Mouse (Mus musculus): ENCODE measurements at regions not wholly inside any gene's neighbourhood (a gene's known extent, or its start where the extent isn't known, plus 50 kb on each side); places are given as distances from the start of the nearest gene placed in this dataset.

DNA sequence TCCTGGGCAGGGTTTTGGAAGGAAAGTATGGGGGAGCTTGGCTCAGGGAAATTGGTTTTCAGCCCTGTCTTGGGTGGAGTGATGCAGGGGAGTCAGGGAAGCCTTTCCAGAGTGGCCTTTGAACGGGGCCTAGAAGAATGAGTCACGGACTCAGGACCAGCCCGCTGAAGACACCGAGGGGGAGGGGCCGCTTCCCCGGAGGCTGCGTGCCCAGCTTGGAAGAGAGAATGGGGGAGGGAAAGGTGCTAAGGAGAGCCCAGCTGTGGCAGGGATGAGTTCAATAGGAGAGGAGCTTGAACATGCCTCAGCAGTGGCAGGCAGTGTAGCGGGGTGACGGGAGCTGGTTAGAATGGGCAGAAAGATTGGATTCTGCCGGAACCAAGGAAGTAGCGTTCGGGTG lies 337.8 kb downstream of the Zfp706 start:
- peak; percentile 18 for DNase-seq (ENCODE audit: low read depth)

DNA sequence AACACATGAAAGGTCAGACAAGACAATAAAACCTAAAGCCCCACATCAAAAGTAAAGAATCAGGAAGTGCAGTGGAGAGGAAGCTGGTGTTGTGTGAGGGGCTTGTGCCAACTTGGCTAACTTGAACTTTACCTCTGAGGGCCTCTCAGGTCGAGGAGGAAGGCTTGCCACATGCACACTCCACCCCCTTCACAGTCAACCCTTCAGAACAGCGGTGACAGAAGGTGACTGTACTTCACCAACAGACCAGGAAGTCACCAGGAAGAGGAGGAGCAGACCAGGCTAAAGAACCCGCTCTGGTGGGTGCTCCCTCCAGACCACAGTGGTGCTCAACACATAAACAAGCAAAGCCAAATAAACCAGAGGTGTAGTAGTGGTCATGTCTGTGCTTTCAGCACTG lies 341.0 kb downstream of the Zfp706 start:
- DNase-seq (ENCODE audit: low read depth): no peak
- TF ChIP-seq POLR2A (IDR thresholded peaks at IDR 0.05; ENCODE audit: borderline replicate concordance, extremely low read depth, insufficient read depth, insufficient read length, poor library complexity, severe bottlenecking) (no peak), CTCF (IDR thresholded peaks at IDR 0.05; ENCODE audit: borderline replicate concordance, extremely low read depth, insufficient read depth, insufficient read length) (no peak)

More for the DNA sequence above, 337.8 kb downstream of the Zfp706 start:
- TF ChIP-seq POLR2A (IDR thresholded peaks at IDR 0.05; ENCODE audit: borderline replicate concordance, extremely low read depth, insufficient read depth, insufficient read length, poor library complexity, severe bottlenecking) (no peak), CTCF (IDR thresholded peaks at IDR 0.05; ENCODE audit: borderline replicate concordance, extremely low read depth, insufficient read depth, insufficient read length) (no peak)

DNA sequence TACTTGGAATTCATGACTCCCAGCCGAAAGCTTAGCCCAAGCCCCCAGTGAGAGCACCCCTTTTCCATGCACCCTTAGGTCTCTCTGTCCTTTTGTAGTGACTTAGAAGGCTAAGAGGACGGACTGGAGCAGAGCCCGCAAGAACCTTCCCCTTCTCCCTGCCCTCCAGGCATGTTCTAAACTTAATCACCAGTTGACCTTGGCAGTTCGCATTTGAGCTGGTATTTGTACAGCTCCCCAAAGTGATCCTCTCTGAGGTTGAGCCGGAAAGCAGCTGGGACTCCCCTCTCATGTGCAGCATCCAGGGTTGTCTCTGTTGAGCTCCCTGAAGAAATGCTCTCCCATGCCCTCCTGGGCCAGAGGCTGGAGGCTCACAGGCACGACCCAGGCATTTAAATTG lies 343.2 kb downstream of the Zfp706 start:
- TF ChIP-seq POLR2A (IDR thresholded peaks at IDR 0.05; ENCODE audit: borderline replicate concordance, extremely low read depth, insufficient read depth, insufficient read length, poor library complexity, severe bottlenecking) (no peak), CTCF (IDR thresholded peaks at IDR 0.05; ENCODE audit: borderline replicate concordance, extremely low read depth, insufficient read depth, insufficient read length) (no peak)
- DNase-seq (ENCODE audit: low read depth): no peak

DNA sequence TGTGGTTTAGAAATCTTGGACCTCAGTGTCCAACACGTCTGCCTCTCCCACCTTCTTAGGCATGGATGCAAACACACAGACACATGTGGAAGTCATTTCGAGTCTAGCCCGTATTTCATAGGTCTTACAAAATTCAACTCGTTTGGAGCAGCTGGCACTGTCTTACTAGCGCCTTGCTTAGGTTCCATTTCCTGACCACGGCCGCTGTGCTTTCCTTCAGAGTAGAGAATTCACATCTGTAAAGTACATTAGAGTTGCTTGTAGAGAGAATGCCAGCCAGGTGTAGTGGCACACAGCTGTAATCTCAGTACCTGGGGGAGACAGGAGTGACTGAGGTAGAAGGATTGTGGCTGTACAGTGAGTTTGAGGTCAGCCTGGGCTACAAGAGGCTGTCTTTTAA lies 346.6 kb downstream of the Zfp706 start:
- DNase-seq (ENCODE audit: low read depth): no peak
- no peak for TF ChIP-seq CTCF (IDR thresholded peaks at IDR 0.05; ENCODE audit: borderline replicate concordance, extremely low read depth, insufficient read depth, insufficient read length)
- TF ChIP-seq POLR2A (IDR thresholded peaks at IDR 0.05; ENCODE audit: borderline replicate concordance, extremely low read depth, insufficient read depth, insufficient read length, poor library complexity, severe bottlenecking): no peak

Measured in brain, embryonic 14.5 days (tissue).